Mouse (Mus musculus) C2C12 (cell line): ENCODE data around the gene Eaf2. TPM values are rescaled to one million over a fixed set of nuclear protein-coding genes. Genes with fewer than 3 reads are reported as not detected.

ENCODE experiments used
- H3K27me3 ChIP-seq: one replicate; pipeline ENCODE4 v1.6.1; 2011; ENCODE audit not compliant: control insufficient read depth, insufficient read depth, insufficient read length
- H3K36me3 ChIP-seq: one replicate; pipeline ENCODE4 v1.6.1; 2011; ENCODE audit not compliant: control insufficient read depth, insufficient read depth
- H3K4me3 ChIP-seq: one replicate; pipeline ENCODE4 v1.5.1; 2011; ENCODE audit warnings: mild to moderate bottlenecking, control low read depth; ENCODE audit not compliant: poor library complexity, insufficient read depth, severe bottlenecking
- H3K79me2 ChIP-seq: one replicate; pipeline ENCODE4 v1.6.1; 2011; ENCODE audit not compliant: control insufficient read depth, insufficient read depth
- H3K79me3 ChIP-seq: one replicate; pipeline ENCODE4 v1.6.1; 2011; ENCODE audit warnings: low read depth, control low read depth
- H3ac ChIP-seq: one replicate; pipeline ENCODE3; 2011; ENCODE audit warnings: low read depth; ENCODE audit not compliant: control insufficient read depth, insufficient read length
- CEBPB ChIP-seq: IDR thresholded peaks from one replicate; pipeline ENCODE4 v1.6.1; 2011; ENCODE audit warnings: low read depth, mild to moderate bottlenecking, control low read depth, moderate library complexity
- CTCF ChIP-seq: IDR thresholded peaks from one replicate; pipeline ENCODE4 v1.5.1; 2011; ENCODE audit not compliant: control insufficient read depth, insufficient read depth, insufficient read length
- FOSL1 ChIP-seq: IDR thresholded peaks from one replicate; pipeline ENCODE4 v1.8.0; 2011; ENCODE audit warnings: mild to moderate bottlenecking, low read length; ENCODE audit not compliant: poor library complexity, insufficient read depth, severe bottlenecking
- MAX ChIP-seq: IDR thresholded peaks from one replicate; pipeline ENCODE4 v1.6.1; 2011; ENCODE audit warnings: mild to moderate bottlenecking, control low read depth
- MYOD1 ChIP-seq: IDR thresholded peaks from one replicate; pipeline ENCODE4 v1.6.1; 2011; ENCODE audit warnings: low read depth; ENCODE audit not compliant: control insufficient read depth, insufficient read length
- MYOG ChIP-seq: IDR thresholded peaks from one replicate; pipeline ENCODE4 v1.6.1; 2011; ENCODE audit not compliant: control insufficient read depth, insufficient read length; ENCODE audit errors: extremely low read depth
- USF1 ChIP-seq: IDR thresholded peaks from one replicate; pipeline ENCODE4 v1.6.1; 2011; ENCODE audit warnings: low read depth, mild to moderate bottlenecking, control low read depth, moderate library complexity
- polyA plus RNA-seq: library from polyadenylated mRNA; unstranded; fragments of >200 nt; fragmentation: generic; extraction: Trizol; gene quantifications from one replicate; pipeline ENCODE4 v1.2.1, GENCODE M21; 2012; ENCODE audit warnings: missing spikeins

The Eaf2 gene
- polyA plus RNA-seq, 1 experiment, result 0.67 TPM

DNA sequence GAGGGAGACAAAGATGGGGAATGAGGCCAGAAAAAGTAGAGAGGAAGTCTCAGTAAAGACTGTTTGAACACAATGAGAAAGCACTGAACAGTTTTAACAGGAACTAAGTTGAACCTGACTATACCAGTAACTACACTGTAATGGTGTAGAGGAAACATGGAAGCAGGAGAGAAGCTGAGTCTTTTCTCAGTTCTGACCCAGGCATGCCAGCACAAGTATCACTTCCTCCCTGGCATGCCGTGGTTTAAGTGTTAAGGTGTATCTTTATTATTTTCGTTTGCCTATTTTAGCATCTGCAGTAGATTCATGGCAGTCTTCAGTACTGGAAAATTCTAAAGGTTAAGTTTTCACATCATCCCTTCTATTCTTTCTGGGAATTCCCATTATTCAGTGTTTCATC is 79.8 kb downstream of the Eaf2 start:
- Histone ChIP-seq H3K79me3 (no peaks in the 10 kb centered on the region), H3K4me3 (no peak overlapping the region), H3K27me3 (no peaks in the 10 kb centered on the region), H3ac (no peak overlapping the region), H3K36me3 (no peaks in the 10 kb centered on the region), H3K79me2 (no peaks in the 10 kb centered on the region)
- TF ChIP-seq MYOG (no peak), MYOD1 (no peak), CEBPB (no peak), MAX (no peak), CTCF (no peak), USF1 (no peak), FOSL1 (no peak)

DNA sequence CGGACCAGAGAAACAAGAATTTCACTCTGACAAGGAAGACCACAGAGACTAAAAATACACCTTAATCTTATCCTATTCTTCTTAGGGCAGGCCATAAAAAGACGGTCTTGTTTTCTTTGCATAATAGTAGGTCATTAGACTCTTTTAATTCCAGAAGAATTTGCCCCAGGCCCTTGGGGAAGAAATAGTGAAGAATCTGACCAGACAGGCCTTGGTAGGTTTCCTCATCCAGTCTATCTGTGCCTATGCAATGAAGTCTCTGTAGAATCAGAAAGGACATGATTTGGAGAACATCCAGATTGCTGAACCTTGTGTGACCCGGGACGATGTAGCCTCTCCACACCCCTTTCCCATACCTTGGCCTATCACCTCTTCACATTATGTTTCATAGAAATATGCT is 84.6 kb downstream of the Eaf2 start:
- Histone ChIP-seq H3K27me3 (no peaks in the 10 kb centered on the region), H3K36me3 (no peaks in the 10 kb centered on the region), H3ac (no peak overlapping the region), H3K79me3 (no peaks in the 10 kb centered on the region), H3K79me2 (no peaks in the 10 kb centered on the region), H3K4me3 (no peak overlapping the region)
- TF ChIP-seq CEBPB, result no peak
- no peak for TF ChIP-seq MAX
- no peak for TF ChIP-seq CTCF
- TF ChIP-seq MYOD1, result no peak
- no peak for TF ChIP-seq MYOG
- TF ChIP-seq FOSL1, result no peak
- no peak for TF ChIP-seq USF1

DNA sequence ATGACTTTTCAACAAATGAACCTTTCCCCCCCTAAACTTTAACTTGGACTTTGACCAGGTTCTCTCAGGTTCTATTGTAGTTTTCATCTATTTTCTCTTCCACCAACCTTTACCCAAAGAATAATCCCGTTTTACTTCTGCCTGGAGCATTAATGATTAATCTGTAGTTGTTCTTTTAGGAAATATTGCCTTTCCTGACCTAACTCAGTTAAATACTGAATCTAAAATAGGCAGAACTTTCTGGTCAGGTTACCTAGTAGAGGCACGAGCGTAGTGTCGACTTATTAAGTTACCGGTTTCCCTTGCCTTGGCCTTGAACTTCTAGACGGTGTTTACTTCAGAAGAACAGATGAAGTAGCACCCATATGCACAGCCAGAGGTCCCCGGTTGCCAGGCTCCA is 88.3 kb downstream of the Eaf2 start:
- no peaks in the 10 kb centered on the region for H3K27me3 ChIP-seq
- TF ChIP-seq USF1, result no peak
- TF ChIP-seq MYOG, result no peak
- TF ChIP-seq MAX, result no peak
- TF ChIP-seq FOSL1, result no peak
- no peak for TF ChIP-seq CEBPB
- no peak for TF ChIP-seq CTCF
- no peaks in the 10 kb centered on the region for H3K79me3 ChIP-seq
- H3K36me3 ChIP-seq, result no peaks in the 10 kb centered on the region
- H3K79me2 ChIP-seq, result no peaks in the 10 kb centered on the region
- no peak overlapping the region for H3K4me3 ChIP-seq
- H3ac ChIP-seq, result no peak overlapping the region

DNA sequence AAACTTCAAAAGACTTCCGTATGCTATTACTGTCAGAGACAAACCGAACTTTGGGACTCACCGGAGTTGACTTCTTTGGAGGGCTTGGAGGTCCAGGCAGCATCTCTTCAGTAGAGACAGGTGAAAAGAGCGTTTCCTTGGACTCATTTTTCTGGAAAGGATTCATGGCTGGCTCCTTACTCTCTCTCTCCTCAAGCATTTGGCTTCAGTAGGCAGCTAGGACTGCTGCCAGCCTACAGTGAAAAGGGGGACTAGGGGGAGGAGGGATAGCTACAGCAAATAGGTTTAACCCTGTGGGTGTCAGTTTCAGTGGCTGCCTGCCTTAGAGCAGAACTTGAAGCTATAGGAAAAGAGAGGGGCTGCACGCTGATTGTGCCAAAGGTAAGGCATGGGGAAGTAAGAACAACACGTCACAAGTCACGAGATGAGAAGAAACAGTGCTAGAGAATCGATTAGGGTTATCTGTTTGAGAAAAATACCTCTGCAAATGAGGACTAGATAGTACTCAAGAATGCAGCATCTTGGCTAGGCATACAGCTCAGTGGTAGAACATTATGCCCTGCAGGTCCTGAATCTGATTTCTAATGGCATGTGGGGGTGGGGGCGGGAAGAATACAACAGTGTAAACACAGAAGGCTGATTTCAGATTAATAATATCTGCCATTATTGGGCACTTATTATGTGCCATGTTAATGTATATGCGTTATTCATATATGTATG is 90.0 kb downstream of the Eaf2 start, which contains the start of gene Slc15a2:
TSS of gene Slc15a2 (minus strand) at position 369 of the 720 bp plus-strand sequence.
- Histone ChIP-seq H3K4me3 (no peak within 1 kb of the TSS), H3K79me2 (no peaks in the 10 kb centered on the region), H3K36me3 (no peaks in the 10 kb centered on the region), H3K79me3 (no peaks in the 10 kb centered on the region), H3ac (no peak within 1 kb of the TSS), H3K27me3 (no peaks in the 10 kb centered on the region)
- TF ChIP-seq CTCF (no peak), USF1 (no peak), FOSL1 (no peak), CEBPB (no peak), MAX (no peak), MYOG (no peak), MYOD1 (no peak)

- Histone ChIP-seq H3ac (no peak overlapping the region), H3K36me3 (no peaks in the 10 kb centered on the region), H3K27me3 (no peaks in the 10 kb centered on the region), H3K79me3 (no peaks in the 10 kb centered on the region), H3K79me2 (no peaks in the 10 kb centered on the region), H3K4me3 (no peak overlapping the region)
- no peak for TF ChIP-seq CTCF
- no peak for TF ChIP-seq MAX
- no peak for TF ChIP-seq CEBPB
Measured at GRCm38 (mm10) chr16:36784146-36784545, 90.7 kb downstream of the Eaf2 start.

DNA sequence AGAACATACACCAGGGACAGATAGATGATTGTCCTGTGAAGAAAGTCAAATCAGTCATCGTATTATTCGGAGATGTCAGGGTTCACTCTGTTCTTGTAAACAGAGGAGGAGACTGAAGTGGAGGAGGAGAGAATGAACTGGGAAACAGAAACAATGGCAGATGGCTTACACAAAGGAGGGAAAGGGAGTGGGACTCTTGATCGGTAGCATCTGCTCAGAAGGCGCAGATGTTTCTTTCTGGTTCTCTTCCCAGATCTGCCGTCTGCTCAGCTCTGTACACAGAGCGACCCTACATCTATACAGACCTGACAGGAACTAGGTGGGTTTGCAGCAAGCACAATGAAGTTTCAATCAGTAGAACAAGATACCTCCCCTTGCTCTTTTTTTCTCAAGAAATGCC is 99.1 kb downstream of the Eaf2 start:
- Histone ChIP-seq H3K4me3 (no peak overlapping the region), H3K79me2 (no peaks in the 10 kb centered on the region), H3K79me3 (no peaks in the 10 kb centered on the region), H3K36me3 (no peaks in the 10 kb centered on the region), H3ac (no peak overlapping the region), H3K27me3 (no peaks in the 10 kb centered on the region)
- TF ChIP-seq MYOG (no peak), MYOD1 (no peak), USF1 (no peak), CEBPB (no peak), MAX (no peak), FOSL1 (no peak), CTCF (no peak)
